Mouse (Mus musculus) embryo, embryonic 10 days (tissue): ENCODE measurements at regions not wholly inside any gene's neighbourhood (a gene's known extent, or its start where the extent isn't known, plus 50 kb on each side); places are given as distances from the start of the nearest gene placed in this dataset.

Experiments
- DNase-seq: peaks from one replicate; pipeline ENCODE4 v3.0.0-alpha.2; 2015; ENCODE audit warnings: low spot score

DNA sequence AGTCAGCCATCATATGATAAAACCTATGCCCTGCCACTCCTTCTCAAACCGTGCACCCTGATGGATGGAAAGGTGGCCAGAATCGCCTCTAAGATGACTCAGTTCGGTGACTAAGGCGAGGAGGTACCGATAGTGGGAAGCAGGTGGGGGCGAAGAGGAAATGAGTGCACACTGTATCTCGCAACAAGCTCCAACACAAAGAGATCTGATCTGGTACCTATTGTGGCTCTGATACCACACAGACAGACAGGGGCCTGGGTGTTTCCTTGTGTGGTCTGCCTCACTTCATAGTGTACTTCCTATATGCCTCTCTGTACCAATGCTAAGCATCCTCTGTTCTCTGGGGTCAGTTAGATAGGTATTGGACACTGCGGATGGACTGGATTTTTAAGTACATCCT lies 178.0 kb upstream of the Lpp start:
- DNase-seq, result no peak

DNA sequence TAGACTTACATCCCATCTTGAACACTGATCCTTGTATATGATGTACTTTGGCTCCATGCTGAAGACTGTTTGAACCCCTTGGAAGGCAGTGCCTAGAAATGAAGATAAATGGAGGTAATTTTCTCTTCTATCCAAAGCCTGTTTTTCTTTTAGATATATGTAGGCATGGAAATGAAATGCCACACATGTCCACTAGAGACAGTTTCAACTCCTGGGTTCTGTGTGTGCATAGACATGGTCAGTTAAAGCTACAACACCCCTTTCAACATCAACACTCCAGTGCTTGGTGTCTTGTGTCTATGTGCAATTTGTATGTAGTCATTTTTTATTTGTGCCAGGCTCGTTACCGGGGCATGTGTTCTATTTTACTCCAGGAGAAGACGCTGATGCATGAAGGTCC lies 179.7 kb upstream of the Lpp start:
- DNase-seq, result no peak

DNA sequence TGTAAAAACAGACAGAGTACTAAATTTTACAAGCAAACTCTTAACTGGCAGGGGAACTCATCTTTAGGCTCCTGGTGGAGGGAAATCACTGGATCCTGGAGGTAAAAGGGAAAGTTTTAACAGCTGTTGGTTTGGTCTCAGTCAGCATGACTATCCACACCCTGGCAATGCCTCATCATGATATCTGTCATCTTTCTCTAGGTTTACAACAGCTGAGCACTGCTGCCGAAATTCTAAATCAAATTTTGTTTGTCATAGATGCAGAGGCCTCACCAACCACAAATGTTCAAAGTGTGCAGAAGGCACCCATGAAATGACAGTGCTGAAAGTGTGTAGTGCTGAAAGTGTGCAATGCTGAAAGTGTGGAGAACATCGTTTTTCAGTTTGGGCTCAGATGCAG lies 180.6 kb upstream of the Lpp start:
- no peak for DNase-seq

DNA sequence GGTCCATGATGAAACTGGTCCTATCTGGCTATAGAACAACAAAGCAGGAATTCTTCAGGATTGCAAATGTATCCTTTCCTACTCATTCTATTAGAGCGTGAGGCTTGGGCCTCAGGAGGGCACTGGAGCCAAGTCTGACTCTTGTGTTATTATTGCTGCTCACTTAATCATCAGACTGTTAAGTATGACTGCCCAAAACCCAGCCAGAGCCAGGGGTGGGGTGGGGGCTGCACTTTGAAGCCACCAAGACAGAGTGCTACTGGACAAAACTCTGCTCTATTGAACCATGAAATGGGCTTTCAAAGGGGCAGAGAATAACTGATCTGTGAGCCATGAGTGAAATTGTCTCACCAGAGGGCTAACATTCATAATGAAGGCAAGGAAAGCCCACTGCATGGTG lies 181.7 kb upstream of the Lpp start:
- no peak for DNase-seq

DNA sequence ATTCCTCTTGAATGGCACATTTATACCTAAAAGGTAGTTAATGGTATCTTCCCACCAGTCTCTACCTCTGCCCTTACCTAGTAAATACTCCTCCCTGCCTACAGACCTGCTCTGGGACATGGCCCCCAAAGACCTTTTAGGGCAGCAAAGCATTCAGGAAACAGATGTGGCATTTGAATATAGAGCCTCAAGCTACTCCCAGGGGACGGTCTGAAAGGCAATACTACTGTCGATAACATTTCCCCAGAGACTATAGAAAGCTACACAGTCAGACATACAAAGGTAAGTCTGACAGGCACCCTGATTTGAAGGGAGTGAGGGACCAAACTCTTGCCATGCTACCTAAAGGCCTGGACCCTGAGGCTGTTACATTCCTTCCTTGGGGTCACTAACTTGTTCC lies 184.4 kb upstream of the Lpp start:
- DNase-seq, result no peak

DNA sequence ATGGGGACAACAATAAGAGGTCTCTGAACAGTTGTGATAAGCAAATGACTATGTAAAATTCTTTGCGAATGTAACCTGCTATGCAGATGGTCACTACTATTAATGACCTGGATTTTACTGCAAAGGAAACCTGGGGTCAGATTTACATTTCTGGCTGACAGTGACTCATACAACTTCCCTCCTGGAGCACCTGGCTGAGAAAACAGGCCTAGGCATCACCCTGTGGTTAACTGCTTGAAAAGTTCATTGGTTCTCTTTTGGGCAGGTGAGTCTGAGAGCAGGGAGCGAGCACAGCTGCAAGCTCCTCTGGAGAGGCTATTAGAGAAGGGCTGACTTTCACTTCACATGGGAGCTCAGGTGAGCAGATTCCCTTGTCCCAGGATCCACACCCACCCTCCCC lies 185.2 kb upstream of the Lpp start:
- DNase-seq, result no peak

DNA sequence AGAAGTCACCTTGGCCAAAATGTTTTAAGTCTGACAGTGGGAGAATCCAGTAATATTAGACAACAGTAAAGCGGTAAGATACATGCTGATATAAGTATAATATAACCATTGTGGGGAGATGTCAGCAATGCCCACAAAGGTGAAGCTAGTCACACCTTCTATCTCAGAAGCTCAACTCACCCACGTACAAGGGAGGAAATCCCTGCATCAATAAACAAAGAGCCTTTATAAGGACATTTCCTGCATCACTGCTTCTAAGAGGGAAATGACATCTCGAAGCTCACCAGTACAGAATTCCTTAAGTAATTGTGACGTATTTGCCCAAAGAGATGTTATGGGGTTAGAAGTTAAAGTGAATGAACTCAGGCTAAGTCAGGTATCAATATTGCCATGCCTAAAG lies 186.3 kb upstream of the Lpp start:
- no peak for DNase-seq

DNA sequence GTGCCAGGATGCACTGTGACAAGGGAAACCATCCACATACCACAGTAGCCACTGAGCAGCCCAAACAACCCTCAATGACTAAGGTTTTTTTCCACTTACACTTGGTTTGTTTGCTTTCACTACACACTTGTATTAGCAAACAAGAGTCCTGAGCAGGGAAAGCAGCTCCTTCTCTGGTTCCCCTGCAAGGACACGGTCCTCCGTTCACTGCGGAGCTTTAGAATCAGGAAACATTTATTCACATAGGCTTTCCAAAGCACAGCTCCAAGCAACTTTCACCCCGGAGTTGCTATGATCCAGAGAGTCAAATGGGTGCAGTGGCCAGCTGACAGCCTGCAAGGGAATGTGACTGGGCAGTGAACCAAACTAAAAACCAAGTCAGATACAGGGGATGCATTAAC lies 186.8 kb upstream of the Lpp start:
- DNase-seq, result no peak

DNA sequence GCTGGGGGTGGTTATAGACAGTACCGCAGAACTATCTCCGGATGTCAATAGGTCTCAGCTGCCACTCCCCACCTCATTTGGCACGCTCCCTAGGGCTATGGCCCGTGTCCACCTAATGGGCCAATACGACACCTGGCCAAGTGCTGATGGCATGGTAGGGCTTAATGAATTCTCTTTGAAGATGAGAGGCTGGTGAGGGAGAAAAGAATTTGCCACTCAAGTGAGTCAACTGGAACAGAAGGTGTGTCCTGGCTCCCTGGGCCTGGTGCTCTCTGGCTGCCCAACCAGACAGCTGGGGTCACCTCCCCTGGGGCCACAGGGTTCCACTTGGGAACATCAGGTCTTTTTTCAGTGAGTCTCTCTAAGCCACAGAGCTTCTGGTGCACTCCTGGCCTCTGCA lies 187.7 kb upstream of the Lpp start:
- DNase-seq, result no peak

DNA sequence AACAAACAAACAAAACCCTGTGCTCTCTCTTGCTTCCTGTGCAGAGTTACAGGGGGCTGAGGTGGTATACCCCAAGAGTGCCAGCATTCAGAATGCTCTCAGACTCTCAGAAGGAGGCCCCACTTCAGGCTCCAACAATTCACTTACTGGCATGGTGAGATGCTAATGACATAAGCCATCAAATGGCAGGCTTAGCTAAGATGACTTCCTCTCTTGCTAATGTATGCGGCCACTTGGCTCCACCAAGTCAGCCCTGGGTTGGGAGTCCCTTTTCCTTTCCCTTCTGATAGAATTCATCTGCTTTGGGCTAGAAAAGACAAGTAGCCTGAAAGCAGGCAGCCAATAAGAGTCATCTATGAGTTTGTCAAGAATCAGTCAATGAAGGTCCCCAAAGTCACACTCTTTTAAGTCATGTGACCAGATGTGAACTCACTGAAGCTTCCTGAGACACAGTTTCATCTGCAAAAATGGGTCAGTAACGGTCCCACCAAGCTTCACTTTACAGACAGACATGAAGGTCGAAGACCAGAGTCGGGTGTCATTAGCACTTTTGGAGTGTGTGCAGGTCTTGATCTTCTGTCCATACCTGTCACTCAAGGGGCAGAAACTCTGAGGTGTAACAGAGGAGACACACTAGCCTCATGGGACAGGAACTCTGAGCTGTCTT lies 189.1 kb upstream of the Lpp start:
- DNase-seq, result no peak

DNA sequence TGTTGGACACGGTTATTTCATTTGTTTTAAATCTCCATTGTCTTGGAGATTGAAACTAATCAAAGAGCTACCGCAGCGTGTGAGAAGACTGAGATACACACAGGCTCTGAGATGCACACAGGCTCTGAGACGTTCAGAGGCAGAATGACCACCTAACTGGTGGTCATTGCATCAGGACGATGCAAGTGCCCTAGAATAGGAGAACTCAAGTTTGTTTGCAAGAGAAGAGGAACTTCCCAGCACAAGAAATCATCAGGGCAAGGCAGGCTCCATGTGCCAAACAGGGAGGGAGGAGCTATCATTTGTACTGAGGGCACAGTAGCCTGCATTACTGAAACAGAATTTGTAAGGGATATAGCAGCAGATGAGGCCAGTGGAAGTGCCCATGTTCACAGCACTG lies 190.7 kb upstream of the Lpp start:
- no peak for DNase-seq

DNA sequence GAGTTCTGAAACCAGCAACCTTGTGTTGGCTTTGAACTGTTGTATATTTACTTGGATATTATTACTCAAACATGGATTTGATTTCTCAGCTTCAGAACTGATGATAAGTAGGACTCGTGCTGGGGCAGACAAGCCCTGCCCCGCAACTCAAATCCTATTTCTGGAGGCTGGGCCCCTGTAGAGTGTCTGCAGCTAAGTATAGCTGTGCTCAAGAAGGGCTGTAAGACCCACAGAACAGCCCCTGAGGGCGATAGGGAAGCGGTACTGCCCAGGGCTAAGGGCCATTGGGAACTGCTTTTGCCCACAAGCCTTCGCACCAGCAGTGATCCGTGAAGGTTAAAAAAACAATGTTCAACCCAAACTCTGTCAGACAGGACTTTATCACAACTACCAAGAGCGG lies 191.9 kb upstream of the Lpp start:
- DNase-seq, result no peak

DNA sequence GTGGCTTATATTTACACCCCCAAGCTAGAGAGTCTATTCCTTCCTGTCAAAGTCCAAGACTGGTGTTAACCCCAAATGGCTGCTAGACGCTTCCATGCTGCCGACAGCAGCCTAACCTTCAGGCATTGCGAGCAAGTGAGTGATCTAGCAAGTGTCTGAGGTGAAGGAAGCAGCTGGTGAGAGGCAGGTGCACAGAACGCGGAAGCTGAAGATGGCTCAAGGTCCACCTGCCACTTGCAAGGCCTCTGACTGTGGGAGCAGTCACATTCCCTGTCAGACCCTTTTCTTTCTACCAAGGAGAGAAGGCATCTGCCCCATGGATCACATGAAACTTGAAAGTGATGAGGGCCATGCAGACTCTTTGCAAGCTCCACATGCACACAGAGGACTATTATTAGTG lies 193.1 kb upstream of the Lpp start:
- no peak for DNase-seq

DNA sequence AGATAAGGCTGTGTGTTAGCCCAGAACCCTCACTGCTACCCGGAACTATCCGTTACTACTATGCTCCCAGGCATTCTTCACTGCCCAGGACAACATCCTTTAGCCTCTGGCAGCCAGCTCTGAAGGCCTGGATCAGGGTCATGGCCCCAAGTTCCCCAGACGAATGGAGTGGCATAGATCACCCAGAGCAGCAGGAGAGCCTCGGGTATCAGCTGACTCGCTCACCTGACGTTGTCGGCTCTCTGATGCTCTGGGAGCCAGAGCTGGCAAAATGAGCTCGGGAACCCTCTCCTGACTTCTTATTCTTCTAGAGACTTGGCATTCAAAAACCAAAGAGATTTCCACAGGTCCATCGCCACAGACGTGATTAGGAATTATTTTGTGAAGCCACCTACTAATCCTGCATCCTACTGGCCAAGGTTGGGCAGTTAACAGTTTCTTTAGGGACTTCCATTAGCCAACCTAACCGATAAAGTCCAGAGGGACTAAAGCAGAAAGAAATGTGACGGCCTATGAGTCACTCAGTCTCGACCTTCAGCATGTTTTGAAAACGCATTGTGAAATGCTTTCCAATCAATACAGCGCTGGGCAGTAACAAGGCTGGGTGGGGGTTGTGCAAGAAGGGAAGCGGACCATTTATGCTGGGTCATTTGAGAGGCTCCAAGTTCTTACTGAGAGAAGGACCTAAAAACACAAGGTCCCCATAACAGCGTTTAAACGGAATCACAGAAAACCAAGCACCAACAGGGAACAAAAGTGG lies 193.7 kb upstream of the Lpp start:
- no peak for DNase-seq

DNA sequence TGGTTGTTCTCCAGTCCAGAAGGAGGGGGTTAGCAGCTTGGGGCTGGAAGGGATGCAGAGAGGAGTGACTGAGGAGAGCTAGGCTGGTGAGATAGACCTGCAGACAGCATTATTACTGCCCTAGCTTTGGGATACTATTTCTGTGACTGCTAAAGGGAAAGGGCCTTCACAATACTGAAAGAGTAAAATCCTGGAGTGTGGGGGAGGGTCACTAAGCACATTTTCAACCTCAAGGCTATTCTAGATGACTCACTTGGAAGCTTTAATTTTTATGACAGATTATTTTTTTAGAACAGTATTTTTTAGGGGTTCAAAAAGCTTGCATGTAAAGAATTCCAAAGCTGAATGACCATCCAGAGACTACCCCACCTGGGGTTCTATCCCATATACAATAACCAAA lies 195.0 kb upstream of the Lpp start:
- DNase-seq, result no peak

DNA sequence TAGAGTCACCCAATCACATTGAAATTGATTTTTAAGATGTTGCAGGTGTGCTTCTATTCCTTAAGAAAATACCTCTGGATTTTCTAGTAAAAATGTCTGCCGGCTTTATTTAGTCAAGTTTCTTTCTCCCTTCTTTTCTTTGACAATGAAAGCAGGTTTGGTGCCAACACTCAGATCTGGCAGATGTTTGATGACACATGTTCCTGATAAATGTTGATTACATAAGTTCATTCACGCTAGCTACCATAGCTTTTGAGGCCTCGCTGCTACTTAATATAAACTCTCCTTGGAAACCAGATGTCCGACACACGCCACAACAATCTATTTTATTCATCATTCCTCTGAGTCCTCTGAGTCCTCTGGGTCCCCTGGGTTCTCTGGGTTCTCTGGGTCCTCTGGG lies 195.7 kb upstream of the Lpp start:
- DNase-seq, result no peak

DNA sequence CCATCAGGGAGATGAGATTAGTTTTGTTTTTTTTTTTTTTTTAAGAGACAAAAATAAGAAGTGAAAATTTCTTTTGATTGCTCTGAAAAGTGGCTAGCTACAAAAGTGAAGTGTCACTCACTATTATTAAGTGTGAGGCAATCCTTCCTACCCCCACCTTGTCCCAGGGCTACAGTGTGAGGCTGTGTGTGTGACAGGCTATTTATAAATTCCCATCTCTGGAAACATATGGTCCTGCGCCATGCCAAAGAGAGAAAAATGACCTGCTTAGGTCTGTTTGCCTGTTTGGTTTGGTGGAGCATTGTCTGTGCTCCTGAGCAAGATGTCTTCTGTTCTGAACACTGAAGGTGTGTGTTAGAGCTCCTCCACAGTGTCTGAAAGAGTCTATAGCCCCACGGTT lies 199.4 kb upstream of the Lpp start:
- no peak for DNase-seq

DNA sequence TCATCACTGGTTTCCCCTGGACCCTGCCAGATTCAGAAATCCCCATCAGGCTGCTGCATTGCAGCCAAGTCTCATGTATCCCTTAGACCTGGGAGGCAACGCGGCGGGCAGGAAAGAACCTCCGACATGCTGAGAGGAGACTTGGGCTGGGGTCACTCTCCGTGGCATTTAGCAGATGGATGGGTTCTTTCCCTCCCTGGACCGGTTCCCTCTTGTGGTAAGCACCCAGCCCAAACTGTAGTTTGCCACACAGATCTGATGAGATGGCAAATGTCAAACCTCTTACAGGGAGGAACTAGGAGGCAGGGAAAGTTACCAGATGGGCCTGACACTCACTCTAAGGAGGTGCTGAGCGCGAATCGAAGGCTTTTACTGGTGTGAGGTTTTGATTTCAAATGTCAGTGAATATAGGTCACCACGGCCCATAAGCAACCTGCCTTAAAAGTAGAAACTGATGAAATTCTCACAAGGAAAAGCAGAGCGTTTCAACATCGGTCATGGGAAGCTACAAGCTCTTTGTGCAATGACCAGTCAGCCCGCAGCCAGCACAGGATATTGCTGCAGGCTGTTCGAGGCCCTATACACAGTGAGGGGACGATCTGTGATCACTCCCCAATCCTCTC lies 199.9 kb upstream of the Lpp start:
- no peak for DNase-seq

DNA sequence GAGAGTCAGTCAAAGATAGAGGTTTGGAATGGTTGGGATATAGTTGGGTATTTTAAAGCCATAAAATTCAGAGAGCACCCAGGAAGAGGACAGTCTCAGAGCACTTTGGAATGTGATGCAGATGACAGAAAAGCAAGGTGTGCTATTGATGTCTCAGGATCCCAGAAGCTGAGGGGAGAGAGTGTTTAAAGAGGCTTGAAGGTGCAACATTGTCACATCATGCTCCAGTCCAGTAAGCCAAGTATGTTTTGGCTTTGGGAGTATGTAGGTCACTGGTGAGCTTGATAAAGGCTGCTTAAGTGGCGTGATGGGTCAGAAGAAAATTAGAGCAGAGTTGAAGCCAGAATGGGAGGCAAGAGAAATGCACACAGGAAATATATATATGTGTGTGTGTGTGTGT lies 201.3 kb upstream of the Lpp start:
- no peak for DNase-seq

DNA sequence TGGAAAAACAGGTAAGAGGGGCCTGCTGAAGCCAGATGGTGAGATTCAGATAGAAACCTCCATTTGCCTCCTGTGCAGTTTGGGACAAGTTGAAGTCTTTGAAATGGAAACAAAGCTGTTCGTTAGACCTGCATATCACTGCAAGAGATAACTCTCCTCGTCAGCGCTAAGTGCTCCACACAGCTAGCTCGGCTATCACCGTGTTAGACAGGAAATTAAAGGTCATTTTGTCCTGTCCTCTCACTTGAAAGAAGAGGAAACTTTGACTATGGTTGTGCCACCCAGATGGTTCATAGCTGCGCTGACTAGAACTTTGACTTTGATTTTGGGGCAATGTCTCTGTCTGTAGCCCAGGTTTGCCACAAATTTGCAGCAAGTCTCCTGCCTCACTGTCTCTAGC lies 198.5 kb upstream of the Bcl6 start:
- no peak for DNase-seq

DNA sequence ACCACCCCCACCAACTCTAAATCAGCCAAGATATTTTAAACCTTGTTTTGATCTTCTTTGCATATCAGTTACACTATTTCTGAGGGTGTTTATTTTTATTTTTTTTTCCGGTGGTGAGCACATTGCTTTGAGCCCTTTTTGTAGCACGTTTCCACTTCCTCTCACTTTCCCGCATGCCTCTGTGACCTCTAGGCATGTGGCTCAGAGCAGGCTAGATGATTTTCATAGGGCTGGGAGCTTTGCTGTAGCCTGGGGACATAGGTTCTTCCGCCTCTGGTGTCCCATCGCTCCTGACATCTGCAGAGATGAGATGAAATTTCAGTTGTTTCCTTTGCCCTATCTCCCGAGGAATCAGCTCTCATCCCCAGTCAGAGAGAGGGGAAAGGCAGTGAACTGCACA lies 197.3 kb upstream of the Bcl6 start:
- DNase-seq, result no peak

DNA sequence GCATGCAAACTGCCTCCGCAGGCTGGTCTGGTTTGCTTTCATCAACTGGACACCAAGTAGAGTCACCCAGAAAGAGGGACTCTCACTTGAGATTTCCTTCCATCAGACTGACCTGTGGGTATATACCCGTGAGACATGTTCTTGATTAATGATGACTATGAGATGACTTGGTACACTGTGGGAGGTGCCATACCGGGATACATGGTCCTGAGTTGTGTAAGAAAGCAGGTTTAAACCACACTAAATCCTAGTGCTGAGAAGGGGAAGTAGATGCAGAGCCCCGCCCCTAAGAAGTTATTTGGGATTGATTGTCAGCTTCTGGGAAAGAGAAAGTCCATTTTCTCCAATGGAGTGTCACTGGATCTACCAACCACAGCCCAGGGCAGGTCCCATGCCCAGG lies 196.2 kb upstream of the Bcl6 start:
- no peak for DNase-seq

DNA sequence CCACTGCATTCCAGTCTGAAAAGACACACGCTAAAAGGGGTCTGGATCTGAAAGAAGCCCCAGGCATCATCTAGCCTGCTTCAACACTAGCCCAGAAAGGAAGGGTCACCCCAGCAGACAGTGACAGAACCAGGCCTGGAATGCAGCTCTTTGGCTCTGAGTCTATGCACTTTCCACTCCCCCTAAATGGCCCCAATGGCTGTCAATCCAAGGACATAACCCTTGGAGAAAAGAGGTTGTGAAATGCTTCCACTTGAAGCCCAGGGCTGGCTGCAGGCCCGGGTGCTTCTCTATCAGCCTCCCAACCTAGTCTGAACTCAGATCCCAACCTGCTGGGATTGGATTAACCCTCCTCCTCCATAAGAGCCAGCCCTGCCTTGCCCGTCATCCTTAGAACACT lies 194.6 kb upstream of the Bcl6 start:
- no peak for DNase-seq

DNA sequence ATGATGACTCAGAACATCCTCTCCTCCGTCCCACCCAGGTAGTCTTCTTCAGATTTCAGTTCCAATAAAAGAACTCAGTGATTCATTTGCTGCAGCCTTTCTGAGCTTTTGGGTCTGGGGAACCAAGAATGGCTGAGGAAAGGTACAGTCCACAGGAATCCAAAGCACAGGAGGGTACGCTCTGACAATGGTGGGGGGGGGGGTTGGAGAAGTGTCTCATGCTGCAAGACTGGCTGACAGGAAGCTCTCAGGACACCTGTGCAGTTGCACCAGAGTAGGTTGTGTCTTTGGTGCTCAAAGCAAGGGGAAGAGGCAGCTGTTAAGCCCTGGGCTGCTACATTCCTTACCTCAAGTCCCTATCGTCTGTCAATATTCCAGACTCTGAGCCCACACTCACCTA lies 192.7 kb upstream of the Bcl6 start:
- no peak for DNase-seq
